Mouse (Mus musculus) adrenal gland, adult (tissue): ENCODE results near the gene Serpinb9g.
"Not testable (repeated sequence)": the region's sequence is repeated elsewhere in the genome, so short reads cannot be mapped to it uniquely, and the experiment has no call there.

Experiments
- DNase-seq, 2 experiments: peaks; one replicate each; pipeline ENCODE4 v3.0.0; 2022 to 2023; ENCODE audit warnings: low spot score in 1 of 2; ENCODE audit not compliant: inconsistent age in 2 of 2

Serpinb9g gene

GRCm38 (mm10) chr13:33484490-33484889, at the start of gene Serpinb9g:
Serpinb9g (plus strand) TSS chr13:33484790.
- DNase-seq = not testable (repeated sequence)

- DNase-seq = not testable (repeated sequence)
Measured at GRCm38 (mm10) chr13:33483872-33484271, 718 bp upstream of the Serpinb9g start.

GRCm38 (mm10) chr13:33524629-33525028, 40.0 kb downstream of the Serpinb9g start:
- DNase-seq = no peak

- DNase-seq = no peak
Measured at GRCm38 (mm10) chr13:33532814-33533213, 48.2 kb downstream of the Serpinb9g start.
